Mouse (Mus musculus) layer of hippocampus, adult 8-10 months (tissue): ENCODE measurements at regions not wholly inside any gene's neighbourhood (a gene's known extent, or its start where the extent isn't known, plus 50 kb on each side); places are given as distances from the start of the nearest gene placed in this dataset.
A peak's percentile ranks its signal among the peaks of the same experiment; 100 is the strongest.
"Not testable (repeated sequence)": the region's sequence is repeated elsewhere in the genome, so short reads cannot be mapped to it uniquely, and the experiment has no call there.

Source experiments
- DNase-seq, 2 experiments: peaks; one replicate each; pipeline ENCODE4 v3.0.0; 2022; ENCODE audit warnings: low spot score in 2 of 2

DNA sequence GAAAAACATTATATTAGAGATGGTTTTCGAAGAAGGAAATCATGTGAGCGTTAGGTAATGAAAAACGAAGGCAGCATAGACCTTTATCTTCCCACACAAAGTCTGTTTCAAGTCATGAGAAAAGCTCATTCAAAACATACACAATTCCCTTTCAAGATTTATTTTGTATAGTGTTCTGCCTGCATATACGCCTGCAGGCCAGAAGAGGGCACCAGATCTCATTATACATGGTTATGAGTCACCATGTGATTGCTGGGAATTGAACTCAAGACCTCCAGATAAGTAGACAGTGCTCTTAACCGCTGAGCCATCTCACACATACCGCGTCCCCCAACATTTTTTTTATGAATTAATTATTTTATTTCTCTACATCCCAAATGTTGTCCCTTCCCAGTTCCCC, 578.3 kb upstream of the Ccdc54 start:
- no peak for DNase-seq

DNA sequence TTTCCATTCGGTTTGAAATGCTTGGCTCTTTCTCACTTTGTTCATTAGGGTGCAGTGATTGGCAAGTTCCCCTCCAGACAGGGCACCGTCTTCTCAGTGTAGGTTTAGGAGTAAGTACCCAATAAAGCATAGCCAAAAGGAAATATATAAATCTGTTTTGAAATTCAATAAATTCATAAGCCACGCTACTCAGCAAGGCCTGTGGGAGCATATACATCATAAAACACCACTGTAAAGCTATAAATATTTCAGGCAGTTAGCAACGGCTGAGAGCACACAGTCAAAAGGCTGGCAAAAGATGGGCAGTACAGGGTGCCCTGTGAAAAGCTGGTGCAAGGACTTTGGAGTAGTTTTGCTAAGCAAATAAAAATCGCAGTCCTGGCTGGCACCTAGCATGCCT, 569.8 kb upstream of the Ccdc54 start:
- no peak for DNase-seq

DNA sequence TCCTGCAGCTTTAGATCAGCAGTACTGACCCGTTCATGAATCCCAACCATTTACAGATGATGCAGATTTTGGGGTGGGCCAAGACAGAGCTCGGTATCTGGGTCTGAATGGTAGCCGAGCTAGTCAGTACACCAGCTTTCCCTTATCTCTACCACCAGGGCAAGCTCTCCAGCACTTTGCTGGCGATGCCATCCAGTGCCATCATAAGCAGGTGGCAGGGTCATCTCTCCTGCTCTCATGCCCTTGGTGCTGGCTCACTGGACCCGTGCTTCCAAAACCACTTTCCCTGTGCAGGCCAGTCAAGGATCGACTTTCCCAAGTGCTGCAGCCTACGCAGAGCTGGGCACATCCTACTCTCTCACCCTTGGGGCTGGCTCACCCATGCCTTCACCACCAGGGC, 547.6 kb upstream of the Ccdc54 start:
- DNase-seq, result no peak

DNA sequence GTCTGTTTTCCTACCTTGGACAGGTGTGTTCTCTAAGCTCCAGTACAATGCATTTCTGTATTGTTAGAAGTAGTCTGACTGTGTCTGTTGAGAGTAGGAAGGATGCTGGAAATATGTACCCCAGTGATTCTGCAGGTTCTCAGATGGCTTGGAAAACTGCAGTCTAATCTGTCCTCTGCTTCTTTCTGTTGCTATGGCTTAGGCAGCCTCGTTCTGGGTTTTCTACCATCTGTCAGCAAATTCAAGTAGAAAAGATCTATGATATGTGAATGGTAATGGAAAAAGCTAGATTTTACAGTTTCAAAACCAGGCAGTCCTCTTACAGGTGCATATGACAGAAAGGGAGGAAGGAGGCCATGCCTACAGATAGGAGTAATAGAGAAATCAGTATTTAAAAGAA, 528.9 kb upstream of the Ccdc54 start:
- peak; percentile 52 to 55 for DNase-seq

DNA sequence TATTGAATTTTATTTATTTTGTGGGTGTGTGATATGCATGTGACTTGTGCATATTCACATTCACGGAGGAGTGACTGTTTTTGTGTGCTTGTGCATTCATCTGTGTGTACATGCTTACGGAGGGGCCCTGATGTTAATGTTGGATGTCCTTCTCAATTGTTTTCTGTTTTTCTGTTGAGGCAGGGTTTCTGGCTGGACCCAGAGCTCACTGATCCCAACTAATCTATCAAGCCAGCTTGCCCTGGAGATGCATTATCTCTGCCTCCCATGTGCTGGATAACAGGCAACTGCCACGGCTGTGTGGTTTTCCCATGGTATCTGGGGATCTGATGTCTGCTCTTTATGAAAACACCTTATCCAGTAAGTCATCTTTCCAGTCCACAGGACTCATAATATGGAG, 527.4 kb upstream of the Ccdc54 start:
- no peak for DNase-seq

DNA sequence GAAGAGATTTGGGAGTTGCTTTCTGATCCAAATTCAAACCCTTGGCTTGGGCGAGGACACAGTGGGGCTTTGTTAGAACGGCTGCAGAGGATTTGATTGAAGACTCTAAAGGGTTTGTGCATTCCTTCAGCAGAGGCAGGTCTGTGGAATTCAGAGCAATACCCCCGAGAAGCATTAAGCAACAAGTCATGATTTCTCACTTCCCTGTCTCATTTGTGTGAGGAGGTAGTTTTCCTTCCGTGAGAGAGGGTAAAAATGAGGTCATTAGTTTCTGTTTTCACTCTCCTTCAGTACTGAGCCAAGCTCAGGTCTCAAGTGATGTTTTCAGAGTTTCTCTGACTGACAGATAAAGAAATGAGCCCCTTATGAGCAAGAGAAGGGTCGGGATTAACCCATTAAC, 526.9 kb upstream of the Ccdc54 start:
- no peak for DNase-seq

DNA sequence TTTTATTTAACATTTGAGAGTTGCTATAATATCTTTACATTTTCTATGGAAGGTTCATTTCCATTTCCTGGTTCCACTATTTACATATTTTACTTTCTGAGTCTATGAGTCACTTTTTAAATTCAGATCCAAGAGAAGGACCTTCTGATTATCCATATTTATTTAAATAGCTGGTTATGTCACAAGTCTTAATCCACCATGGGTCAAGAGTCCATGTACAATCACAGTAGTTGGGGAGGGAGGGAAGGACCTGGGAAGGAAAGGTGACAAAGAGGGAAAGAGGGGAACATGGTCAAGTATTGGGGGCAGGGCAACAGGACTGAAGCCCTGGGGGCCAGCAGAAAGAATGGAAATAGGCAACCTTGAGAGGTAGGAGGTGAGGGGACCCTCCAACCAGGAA, 518.9 kb upstream of the Ccdc54 start:
- no peak for DNase-seq

DNA sequence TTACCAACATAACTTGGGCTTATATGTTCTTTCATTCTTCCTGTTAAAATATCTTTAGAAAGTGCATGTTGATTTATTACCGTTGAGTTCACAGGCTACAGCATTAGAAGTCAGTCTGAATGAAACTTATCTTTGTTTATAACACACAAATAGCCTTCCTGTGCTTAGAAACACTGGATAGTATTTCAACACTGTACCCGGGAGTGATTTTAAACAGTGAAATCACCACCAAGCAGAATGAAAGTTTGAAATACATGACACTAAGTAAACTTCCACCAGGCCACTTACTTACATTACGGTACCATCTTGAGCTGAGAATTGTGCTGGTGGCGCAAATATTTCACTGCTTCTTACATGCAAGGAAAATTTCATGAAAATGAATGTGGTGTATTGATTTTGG, 516.5 kb upstream of the Ccdc54 start:
- no peak for DNase-seq

DNA sequence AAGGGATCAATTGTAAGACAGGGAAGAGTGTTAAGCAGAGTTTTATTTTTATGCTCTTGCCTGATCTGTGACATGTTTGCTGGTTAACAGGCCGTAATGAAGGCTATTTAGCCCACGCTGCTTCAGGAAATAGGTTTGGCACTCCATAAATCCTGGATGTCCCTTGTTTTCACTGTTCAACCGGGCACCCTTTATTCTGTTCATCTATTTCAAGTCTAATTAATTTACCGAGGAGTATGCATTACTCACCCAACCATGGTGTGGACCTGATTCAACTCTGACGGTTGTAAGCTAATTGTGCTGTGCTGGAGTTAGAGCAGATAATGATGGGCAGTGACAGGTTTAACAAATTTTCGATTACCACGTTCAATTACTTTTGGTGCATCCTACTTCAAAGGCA, 495.6 kb upstream of the Ccdc54 start:
- no peak for DNase-seq

DNA sequence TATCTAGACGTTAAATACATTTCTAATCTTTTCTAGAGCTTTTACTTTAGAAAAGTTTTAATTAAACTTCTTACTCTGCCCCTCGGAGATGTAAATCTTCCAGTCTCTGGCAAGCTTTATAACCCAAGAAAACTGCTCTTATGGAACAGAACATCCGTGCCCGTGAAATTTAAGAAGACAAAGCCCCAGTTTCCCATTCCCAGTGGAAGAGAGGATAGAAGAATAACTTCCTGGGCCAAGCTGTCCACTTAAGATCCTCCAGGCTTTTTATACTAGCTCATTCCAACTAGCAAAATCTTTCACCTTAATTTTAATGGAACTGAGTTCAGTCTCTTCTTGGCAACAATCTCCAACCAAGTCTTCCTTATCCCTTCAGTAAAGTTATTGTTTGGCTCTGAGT, 489.2 kb upstream of the Ccdc54 start:
- DNase-seq, result no peak

DNA sequence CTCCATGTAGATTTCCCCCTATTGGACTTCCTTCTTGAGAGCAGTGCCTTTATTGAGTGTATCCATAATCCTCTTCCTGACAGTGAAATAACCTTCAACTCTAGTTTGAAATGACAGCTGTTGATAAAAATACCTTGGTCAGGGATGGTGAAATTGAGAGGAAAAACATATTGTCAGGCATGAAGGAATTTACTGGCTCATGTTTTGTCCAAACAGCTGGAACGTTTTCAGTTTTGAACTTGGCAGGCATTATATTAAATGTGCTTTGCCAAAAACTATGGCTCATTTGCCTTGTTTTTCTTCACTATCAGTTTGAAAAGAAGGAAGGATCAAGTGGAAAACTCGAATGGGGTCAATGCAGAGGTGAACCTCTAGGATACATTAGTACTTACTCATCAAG, 457.7 kb upstream of the Ccdc54 start:
- DNase-seq, result no peak

DNA sequence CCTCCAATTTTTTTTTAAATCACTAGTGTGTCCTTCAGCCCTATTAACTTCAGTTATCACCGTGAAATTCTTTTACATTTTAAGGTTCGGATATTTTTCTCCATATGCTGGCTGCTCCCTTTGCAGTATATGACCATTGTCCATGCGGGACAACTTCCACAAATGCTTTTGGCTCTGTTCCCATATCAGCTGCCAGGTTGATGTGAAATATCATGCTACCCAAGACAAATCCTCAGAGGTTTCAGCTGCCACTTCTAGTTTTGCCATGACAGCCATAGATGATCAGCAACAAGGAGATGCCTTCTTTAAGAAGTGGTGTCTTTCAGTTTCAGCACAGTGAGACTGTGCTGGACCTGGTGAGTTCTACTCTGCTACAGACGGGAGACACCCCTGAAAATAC, 457.2 kb upstream of the Ccdc54 start:
- DNase-seq, result no peak

DNA sequence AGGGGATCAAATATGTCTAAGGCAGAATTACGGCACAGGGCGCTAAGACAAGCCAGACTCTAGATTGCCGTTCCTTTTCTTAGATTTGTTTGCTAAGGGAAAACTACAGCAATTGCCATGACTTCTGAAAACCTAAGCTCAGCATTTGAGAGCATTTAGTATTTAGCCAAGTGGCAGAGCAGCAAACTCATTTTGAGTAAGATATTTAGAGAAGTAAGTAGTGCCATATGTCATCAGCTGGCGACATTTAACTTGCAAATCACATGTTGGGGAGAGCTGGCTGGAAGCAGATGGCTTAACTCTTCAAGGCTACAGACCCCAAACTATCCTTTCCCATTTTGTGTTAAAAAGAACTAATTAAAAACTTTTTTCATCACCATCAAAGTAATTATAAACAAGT, 450.4 kb upstream of the Ccdc54 start:
- peak; percentile 13 to 26 for DNase-seq

DNA sequence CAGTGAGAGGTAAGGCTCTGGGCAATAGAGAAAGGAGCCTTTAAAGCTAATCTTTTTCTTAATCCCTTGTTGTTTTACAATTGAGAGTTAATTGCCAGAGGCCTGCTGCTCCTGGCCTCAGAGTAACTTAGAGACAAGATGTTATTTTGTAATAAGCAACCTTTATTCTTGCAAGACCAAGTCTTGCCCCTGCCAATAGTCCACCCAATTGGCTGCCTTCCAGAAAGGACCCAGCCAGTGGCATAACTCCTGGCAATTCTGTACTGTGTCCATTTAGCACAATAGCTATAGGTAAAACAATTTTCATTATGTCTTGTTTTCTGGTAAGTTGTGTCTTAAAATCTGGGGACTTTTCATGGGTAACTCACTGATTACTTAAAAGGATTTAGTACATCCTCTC, 411.9 kb upstream of the Ccdc54 start:
- no peak for DNase-seq

DNA sequence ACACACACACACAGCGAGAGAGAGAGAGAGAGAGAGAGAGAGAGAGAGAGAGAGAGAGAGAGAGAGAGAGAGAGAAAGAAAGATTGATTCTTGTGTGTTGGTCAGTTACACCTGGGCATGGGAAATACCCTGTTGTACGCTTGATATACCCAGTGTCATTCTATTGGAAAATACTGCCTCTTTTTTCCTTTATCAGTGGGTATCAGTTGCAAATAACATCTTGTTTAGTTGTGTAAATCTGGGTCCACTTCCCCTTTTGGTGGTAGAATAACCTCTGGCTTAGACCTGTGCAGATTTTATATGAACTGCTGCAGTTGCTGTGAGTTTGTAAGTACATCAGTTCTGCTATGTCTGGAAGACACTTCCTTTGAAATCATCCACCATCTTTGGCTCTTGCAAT, 373.4 kb upstream of the Ccdc54 start:
- DNase-seq, result no peak

DNA sequence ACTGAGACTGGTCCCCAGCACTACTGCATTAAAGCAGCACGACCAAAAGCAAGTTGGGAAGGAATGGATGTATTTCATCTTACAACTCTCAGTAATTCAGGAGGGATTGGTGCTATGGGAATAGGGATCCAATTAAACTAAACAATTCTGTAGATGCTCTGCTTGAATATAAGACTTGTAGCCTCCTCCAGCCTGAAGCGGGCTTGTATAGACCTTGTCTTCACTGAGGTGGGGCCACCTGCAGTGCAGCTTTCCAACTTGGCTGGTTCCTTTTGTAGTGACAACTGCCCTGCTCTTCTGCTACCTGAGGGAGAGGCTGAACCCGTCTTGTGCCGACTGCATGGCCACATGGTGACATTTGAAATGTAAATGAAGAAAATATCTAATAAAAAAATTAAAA, 353.1 kb upstream of the Ccdc54 start:
- no peak for DNase-seq

DNA sequence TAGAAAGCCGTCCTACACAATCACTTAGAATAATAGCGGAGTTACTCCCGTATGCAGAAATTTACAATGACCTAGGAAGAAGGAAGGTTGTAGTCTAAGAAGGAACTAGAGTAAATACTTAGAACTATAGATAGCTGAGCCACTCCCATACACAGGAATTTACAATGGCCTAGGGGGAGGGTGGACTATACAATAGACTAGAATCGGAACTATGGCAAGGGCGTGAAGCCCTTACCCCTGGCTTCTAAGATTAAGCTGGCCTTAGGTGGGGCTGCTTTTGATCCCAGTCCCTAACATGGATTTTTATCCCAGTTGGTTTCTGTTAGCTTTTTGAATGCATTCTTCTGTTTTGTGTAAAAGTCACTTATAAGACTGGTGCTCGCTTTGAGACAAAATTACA, 352.6 kb upstream of the Ccdc54 start:
- not testable (repeated sequence) for DNase-seq

DNA sequence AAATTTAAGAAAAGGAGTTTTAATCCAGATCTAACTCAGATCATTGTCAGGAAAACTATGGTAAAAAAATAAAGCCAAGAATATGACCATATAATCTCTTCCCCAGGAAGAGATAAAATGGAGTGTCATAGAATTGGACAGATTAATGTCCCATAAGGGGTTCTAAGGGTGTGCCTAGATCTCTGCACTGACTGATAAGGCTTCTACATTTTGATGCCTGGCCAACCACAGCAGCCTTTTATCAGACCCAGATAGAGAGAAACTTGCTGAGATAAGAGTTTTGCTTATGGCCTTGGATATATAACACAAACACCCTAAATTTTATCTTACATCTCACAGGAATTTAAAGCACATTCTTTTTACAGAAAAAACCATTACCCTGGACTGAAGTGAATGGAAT, 351.3 kb upstream of the Ccdc54 start:
- DNase-seq, result no peak

DNA sequence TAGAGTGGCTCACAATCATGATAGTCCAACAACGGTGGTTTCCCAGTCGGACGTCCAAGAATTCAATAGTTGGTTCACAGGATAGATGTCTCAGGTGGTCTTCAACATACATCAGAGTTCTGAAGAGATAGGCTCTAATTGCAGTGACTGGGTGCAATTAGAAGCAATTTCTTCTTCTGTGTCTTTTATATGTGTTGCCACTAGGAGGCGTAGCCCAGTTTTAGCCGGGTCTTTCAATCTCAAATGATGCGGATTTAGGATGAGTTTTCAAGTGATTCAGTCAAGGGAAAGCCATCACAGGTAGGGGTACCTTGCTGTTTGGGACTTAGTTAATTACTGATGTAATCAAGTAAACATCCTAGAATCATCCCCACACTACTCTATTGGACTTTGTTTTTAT, 348.4 kb upstream of the Ccdc54 start:
- DNase-seq, result no peak

DNA sequence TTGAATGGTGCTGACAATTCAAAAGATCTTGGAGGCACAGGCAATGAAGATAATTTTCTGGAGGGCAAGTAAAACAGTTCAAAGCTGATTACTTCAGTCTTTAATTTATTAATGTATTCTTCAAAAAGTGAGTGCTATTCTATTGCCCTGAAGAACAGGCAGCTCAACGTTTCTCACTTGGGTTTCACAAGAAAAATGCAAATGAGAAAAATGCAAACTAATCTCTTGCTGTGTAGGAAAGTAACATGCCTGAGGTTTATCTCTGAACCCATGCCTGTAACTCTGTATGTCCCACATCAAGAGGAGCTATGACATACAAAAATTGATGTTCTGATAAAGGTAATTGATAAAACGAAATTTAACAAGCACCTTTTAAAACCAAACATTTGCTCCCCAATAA, 316.8 kb upstream of the Ccdc54 start:
- DNase-seq, result no peak

DNA sequence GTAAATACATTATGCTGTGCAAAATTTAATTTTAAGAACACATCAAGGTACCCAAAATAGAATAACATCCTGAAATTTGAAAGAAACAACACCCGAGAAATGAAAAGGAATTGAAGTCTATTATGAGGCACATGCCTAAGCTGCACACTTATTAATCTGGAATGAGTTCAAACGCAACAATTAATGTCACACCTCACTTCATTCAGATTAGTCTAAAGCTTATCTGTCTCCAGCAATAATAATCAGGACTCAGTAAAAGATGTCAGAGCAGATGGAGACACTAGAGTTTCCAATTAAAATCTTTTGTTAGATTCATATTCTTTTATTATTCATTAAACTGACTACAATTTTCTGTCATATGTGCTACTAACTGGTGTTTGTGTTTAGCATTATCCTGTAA, 308.2 kb upstream of the Ccdc54 start:
- DNase-seq, result no peak

DNA sequence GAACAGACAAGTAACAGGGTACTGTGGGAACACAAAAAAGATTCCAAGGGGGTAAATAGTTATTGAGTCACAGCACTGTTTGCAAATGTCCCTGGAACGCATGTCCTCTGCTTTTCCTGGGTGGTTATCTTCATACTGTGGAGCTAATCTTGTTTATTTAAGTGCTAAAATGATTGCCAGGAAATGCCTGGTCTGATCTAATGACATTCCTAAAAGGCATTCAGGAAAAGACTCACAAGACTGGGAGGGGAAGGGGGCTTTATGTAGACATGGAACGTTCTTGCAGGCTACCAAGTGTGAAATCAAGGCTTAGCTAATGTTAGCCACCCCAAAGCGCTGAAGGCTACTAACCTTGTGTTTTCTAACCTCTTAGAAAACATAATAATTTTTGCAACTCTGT, 287.0 kb upstream of the Ccdc54 start:
- DNase-seq, result no peak

DNA sequence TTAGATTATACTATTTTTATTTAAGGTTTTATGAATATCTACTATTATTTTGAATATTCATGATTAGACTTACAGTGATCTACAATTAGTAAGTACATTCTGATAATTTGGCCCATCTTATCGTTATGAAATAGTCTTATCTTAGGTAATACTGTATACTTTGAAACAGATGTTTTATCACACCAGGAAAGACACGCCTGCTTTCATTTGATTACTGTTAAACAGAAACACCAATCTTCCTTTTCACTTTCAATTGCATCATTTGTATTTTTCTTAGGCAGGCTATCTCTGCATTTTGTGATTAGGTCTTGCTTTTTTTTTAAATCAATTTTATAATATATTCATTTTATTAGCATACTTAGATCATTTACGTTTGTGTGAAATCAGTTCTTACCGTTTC, 280.4 kb upstream of the Ccdc54 start:
- DNase-seq, result no peak

DNA sequence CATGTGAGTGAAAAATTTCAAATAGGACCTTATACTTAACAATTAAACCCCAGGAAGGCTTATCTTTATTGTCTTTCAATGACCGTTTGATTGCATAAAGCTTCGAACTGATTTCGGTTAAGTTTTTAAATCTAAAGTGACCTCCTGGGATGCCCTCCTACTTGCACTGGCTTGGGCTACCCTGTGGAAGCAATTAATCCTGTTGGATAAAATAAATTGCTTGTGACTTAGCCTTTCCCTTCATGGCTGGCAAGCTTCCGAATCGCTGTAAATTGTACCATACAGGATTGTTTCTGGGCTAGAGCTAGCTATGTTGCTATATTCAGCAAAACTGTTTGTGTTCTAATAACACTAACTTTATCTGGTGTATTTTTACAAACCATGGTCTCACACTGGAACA, 272.6 kb upstream of the Ccdc54 start:
- DNase-seq, result no peak

DNA sequence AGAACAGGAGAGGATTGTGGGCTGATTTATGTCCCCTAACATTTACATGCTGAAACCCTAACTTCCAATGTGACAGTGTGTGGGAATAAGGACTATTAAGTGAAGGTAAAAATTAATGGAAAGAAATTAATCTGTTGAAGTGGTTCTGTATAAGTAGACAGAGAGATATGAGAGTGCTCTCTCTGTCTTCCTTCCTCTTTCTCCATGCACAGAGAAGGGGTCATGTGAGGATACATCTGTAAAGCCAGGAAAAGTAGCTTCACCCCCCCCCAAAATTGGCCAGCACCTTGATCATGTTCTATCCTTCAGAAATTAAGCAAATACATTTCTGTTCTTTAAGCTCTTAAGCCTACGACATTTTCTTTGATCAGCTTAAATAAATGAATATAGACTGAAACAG, 268.6 kb upstream of the Ccdc54 start:
- no peak for DNase-seq
